16 mouse cellular contexts compared by ENCODE assay signal in the genomic region with DNA sequence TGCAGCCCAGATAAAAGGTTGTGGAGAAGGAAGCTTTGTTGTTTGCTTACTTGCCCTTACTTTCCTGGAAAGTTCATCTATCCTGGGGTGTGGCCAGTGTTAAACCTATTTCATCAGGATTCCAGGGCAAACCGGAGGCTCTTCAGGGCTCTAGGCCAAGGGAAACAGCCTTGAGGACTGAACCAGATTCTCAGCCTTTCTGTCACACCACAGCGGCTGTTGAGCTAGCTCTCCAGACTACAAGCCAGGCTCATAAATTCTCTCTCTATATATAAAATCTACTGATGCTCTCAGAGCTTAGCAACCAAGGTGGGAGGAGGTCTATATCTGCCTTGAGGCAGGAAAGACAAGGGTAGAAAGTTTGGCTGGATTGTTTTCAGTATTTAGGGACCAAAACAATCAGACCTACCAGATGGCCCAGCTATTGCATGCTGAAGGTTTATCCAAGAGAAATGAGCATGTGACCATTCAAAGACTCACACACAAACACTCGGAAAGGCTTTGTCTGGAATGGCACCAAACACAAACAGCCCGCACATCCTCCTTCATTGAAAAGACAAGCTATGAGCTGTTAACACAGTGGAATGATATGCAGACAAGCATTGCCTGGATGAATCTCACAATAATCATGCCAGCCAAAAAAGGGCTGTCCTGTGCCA. TPM values are rescaled to one million over a fixed set of nuclear protein-coding genes. Genes with fewer than 3 reads are reported as not detected.
DNase-seq lines count a peak whose midpoint lies in the region; ATAC-seq lines count a peak whose summit lies in the region.
"Had no signal": no experiment of that assay in that cellular context is flagged by ENCODE, and none has a peak within 500 bp of the region (broad histone marks: within the 10 kb centered on the region; RNA-seq: fewer than 3 reads in every experiment).

No protein-coding gene starts in this region.

- no peak for DNase-seq in frontal cortex, postnatal 14 days (ENCODE audit: low spot score in 2 of 2)
- peak; percentile 28 to 69 for DNase-seq in left cerebral cortex, postnatal 14 days (ENCODE audit: low spot score in 2 of 2)
- DNase-seq in left cerebral cortex, postnatal 4 days: no peak
- peak; percentile 72 for DNase-seq in adipocyte (ENCODE audit: low spot score)
- DNase-seq in kidney, postnatal 14 days: no peak
- DNase-seq in ovary, postnatal 14 days (ENCODE audit: low spot score): no peak
- DNase-seq: adrenal gland, adult 2 months; adrenal gland, postnatal 25 days; cerebellum, adult 11 months; cerebellum, adult 9-10 months; cerebellum, postnatal 25 days; gastrocnemius, adult 2 months; gastrocnemius, postnatal 25 days had no signal

- peak; percentile 86 for ATAC-seq in frontal cortex, adult (ENCODE audit: low TSS enrichment)
- ATAC-seq: activated CD4-positive, CD25-positive, alpha-beta regulatory T cell, adult 4 months; Patski had no signal

- intact Hi-C loops in left cerebral cortex, postnatal 14 days (cut with DNase I): no loop called here
- intact Hi-C loops in left cerebral cortex, postnatal 4 days (cut with DNase I): no loop called here

RNA-seq across cellular contexts. Expression of a gene that starts 24.9 kb away (rescaled TPM):
- 1 to 10 TPM; 1.6 to 1.8 TPM for total RNA-seq in left cerebral cortex, postnatal 14 days (2021)
- total RNA-seq in left cerebral cortex, postnatal 4 days (2021): 1 to 10 TPM; 4.8 to 6.1 TPM

Comparison
In these comparisons a context has a peak if more than half of its experiments do, and no peak if none do; other contexts are left out.
1. DNase-seq: peak in left cerebral cortex, postnatal 14 days (2 of 2) and adipocyte (single experiment); none in frontal cortex, postnatal 14 days (0 of 2), left cerebral cortex, postnatal 4 days (single experiment), kidney, postnatal 14 days (single experiment) and ovary, postnatal 14 days (single experiment).